Mouse (Mus musculus) MEL (cell line): Measurements from ENCODE around the gene Macrod2. TPM values are rescaled to one million over a fixed set of nuclear protein-coding genes. Genes with fewer than 3 reads are reported as not detected.

Experiments
- DNase-seq: peaks from one replicate; pipeline ENCODE4 v3.0.0; 2011; ENCODE audit warnings: low read depth, low spot score
- H3K27ac ChIP-seq: 2 replicates; pipeline ENCODE4 v1.5.1; 2012; ENCODE audit warnings: low read depth, mild to moderate bottlenecking, control low read depth, low read length, moderate library complexity; ENCODE audit not compliant: control insufficient read depth
- H3K27me3 ChIP-seq, 2 experiments: fragments of 150-350 bp in 1 of 2; sonication (generic) in 1 of 2; 2 replicates each; pipeline ENCODE4 v1.6.1; 2012; ENCODE audit warnings: low read length in 2 of 2, mild to moderate bottlenecking in 2 of 2, improper control_type of control experiment in 1 of 2, moderate library complexity in 1 of 2; ENCODE audit not compliant: insufficient read depth in 2 of 2, control insufficient read depth in 1 of 2
- H3K36me3 ChIP-seq, 2 experiments: 2 replicates each; pipeline ENCODE4 v1.6.1; 2012 to 2014; ENCODE audit warnings: low read length in 2 of 2, improper control_type of control experiment in 1 of 2, inconsistent platforms in 1 of 2, mild to moderate bottlenecking in 1 of 2; ENCODE audit not compliant: insufficient read depth in 2 of 2, control insufficient read depth in 1 of 2
- H3K4me1 ChIP-seq, 2 experiments: fragments of 150-350 bp in 1 of 2; sonication (generic) in 1 of 2; 2 replicates each; pipeline ENCODE4 v1.6.1; 2012; ENCODE audit warnings: low read length in 2 of 2, improper control_type of control experiment in 1 of 2, mild to moderate bottlenecking in 1 of 2; ENCODE audit not compliant: insufficient read depth in 2 of 2, control insufficient read depth in 1 of 2
- H3K4me3 ChIP-seq, 2 experiments: fragments of 150-350 bp in 1 of 2; sonication (generic) in 1 of 2; 2 replicates each; pipeline ENCODE4 v1.5.1; 2012; ENCODE audit warnings: low read depth in 2 of 2, low read length in 2 of 2, mild to moderate bottlenecking in 2 of 2, moderate library complexity in 2 of 2, control low read depth in 1 of 2, improper control_type of control experiment in 1 of 2; ENCODE audit not compliant: control insufficient read depth in 1 of 2, insufficient read depth in 1 of 2
- H3K79me2 ChIP-seq: 2 replicates; pipeline ENCODE4 v1.6.1; 2012; ENCODE audit warnings: mild to moderate bottlenecking, low read length, moderate library complexity; ENCODE audit not compliant: control insufficient read depth, poor library complexity, insufficient read depth
- H3K9ac ChIP-seq: 2 replicates; pipeline ENCODE4 v1.6.1; 2012; ENCODE audit warnings: low read depth, mild to moderate bottlenecking, control low read depth, low read length, moderate library complexity; ENCODE audit not compliant: control insufficient read depth, poor library complexity, severe bottlenecking
- H3K9me3 ChIP-seq: fragments of 150-350 bp; sonication (generic); replicated peaks from 2 replicates; pipeline ENCODE4 v1.6.1; 2012; ENCODE audit warnings: mild to moderate bottlenecking, low read length, improper control_type of control experiment, moderate library complexity; ENCODE audit not compliant: insufficient read depth
- BHLHE40 ChIP-seq: IDR thresholded peaks from 2 replicates; pipeline ENCODE4 v1.6.1; 2012; ENCODE audit warnings: low read depth, mild to moderate bottlenecking, inconsistent platforms, low read length, improper control_type of control experiment, borderline replicate concordance
- CHD1 ChIP-seq: IDR thresholded peaks from 2 replicates; pipeline ENCODE4 v1.6.1; 2012; ENCODE audit warnings: low read depth, mild to moderate bottlenecking, inconsistent platforms, low read length, improper control_type of control experiment
- EP300 ChIP-seq, 2 experiments: IDR thresholded peaks; 2 replicates each; pipeline ENCODE4 v1.6.1; 2011; ENCODE audit warnings: improper control_type of control experiment in 2 of 2, low read length in 2 of 2, low read depth in 1 of 2, mild to moderate bottlenecking in 1 of 2
- ETS1 ChIP-seq: IDR thresholded peaks from 2 replicates; pipeline ENCODE4 v1.6.1; 2012; ENCODE audit warnings: low read depth, mild to moderate bottlenecking, inconsistent platforms, low read length, improper control_type of control experiment, moderate library complexity
- GABPA ChIP-seq: IDR thresholded peaks from 2 replicates; pipeline ENCODE4 v1.6.1; 2012; ENCODE audit warnings: low read depth, mild to moderate bottlenecking, inconsistent platforms, low read length, improper control_type of control experiment, moderate library complexity
- GATA1 ChIP-seq: IDR thresholded peaks from 2 replicates; pipeline ENCODE4 v1.6.1; 2011; ENCODE audit warnings: low read depth, low read length, improper control_type of control experiment
- HCFC1 ChIP-seq: IDR thresholded peaks from 2 replicates; pipeline ENCODE4 v1.6.1; 2012; ENCODE audit warnings: low read depth, mild to moderate bottlenecking, inconsistent platforms, low read length, improper control_type of control experiment, moderate library complexity
- MAFK ChIP-seq: IDR thresholded peaks from 2 replicates; pipeline ENCODE4 v1.6.1; 2011; ENCODE audit warnings: low read depth, mild to moderate bottlenecking, low read length, improper control_type of control experiment, borderline replicate concordance
- MAX ChIP-seq: IDR thresholded peaks from 2 replicates; pipeline ENCODE4 v1.6.1; 2011; ENCODE audit warnings: low read length, improper control_type of control experiment
- MXI1 ChIP-seq: IDR thresholded peaks from 2 replicates; pipeline ENCODE4 v1.6.1; 2011; ENCODE audit warnings: mild to moderate bottlenecking, low read depth, low read length, improper control_type of control experiment
- MYB ChIP-seq: IDR thresholded peaks from 2 replicates; pipeline ENCODE4 v1.6.1; 2011; ENCODE audit warnings: mild to moderate bottlenecking, low read depth, low read length, improper control_type of control experiment
- NRF1 ChIP-seq: IDR thresholded peaks from 2 replicates; pipeline ENCODE4 v1.6.1; 2014; ENCODE audit warnings: low read depth, mild to moderate bottlenecking, inconsistent platforms, low read length, improper control_type of control experiment, moderate library complexity; ENCODE audit not compliant: poor library complexity, insufficient read depth, severe bottlenecking
- POLR2AphosphoS2 ChIP-seq: IDR thresholded peaks from 2 replicates; pipeline ENCODE4 v1.6.1; 2011; ENCODE audit warnings: low read length, improper control_type of control experiment
- POLR2AphosphoS5 ChIP-seq: IDR thresholded peaks from 2 replicates; pipeline ENCODE4 v1.6.1; 2012; ENCODE audit warnings: low read depth, borderline replicate concordance, mild to moderate bottlenecking, inconsistent platforms, low read length, moderate library complexity, mixed read lengths
- RCOR1 ChIP-seq: IDR thresholded peaks from 2 replicates; pipeline ENCODE4 v1.6.1; 2012; ENCODE audit warnings: low read depth, mild to moderate bottlenecking, inconsistent platforms, low read length, improper control_type of control experiment
- SIN3A ChIP-seq: IDR thresholded peaks from 2 replicates; pipeline ENCODE4 v1.6.1; 2012; ENCODE audit warnings: low read length, improper control_type of control experiment, inconsistent platforms
- TAL1 ChIP-seq: IDR thresholded peaks from 2 replicates; pipeline ENCODE4 v1.6.1; 2012; ENCODE audit warnings: mild to moderate bottlenecking, inconsistent platforms, low read length, moderate library complexity, mixed read lengths
- UBTF ChIP-seq: IDR thresholded peaks from 2 replicates; pipeline ENCODE4 v1.6.1; 2012; ENCODE audit warnings: low read depth, mild to moderate bottlenecking, inconsistent platforms, low read length, improper control_type of control experiment, moderate library complexity, borderline replicate concordance; ENCODE audit not compliant: insufficient read depth
- USF1 ChIP-seq: IDR thresholded peaks from 2 replicates; pipeline ENCODE4 v1.6.1; 2014; ENCODE audit warnings: low read depth, mild to moderate bottlenecking, inconsistent platforms, low read length, improper control_type of control experiment, moderate library complexity
- USF2 ChIP-seq, 2 experiments: IDR thresholded peaks; 2 replicates each; pipeline ENCODE4 v1.6.1; 2011 to 2012; ENCODE audit warnings: improper control_type of control experiment in 2 of 2, low read length in 2 of 2, borderline replicate concordance in 1 of 2, inconsistent platforms in 1 of 2, low read depth in 1 of 2, mild to moderate bottlenecking in 1 of 2; ENCODE audit not compliant: insufficient read depth in 1 of 2
- ZC3H11A ChIP-seq: IDR thresholded peaks from 2 replicates; pipeline ENCODE4 v1.6.1; 2012; ENCODE audit warnings: low read depth, mild to moderate bottlenecking, inconsistent platforms, low read length, improper control_type of control experiment
- ZKSCAN1 ChIP-seq: IDR thresholded peaks from 2 replicates; pipeline ENCODE4 v1.6.1; 2012; ENCODE audit warnings: low read depth, mild to moderate bottlenecking, inconsistent platforms, low read length, improper control_type of control experiment, moderate library complexity
- ZMIZ1 ChIP-seq: IDR thresholded peaks from 2 replicates; pipeline ENCODE4 v1.6.1; 2012; ENCODE audit warnings: low read depth, mild to moderate bottlenecking, inconsistent platforms, low read length, improper control_type of control experiment, moderate library complexity
- ZNF384 ChIP-seq: IDR thresholded peaks from 2 replicates; pipeline ENCODE4 v1.6.1; 2012; ENCODE audit warnings: low read depth, mild to moderate bottlenecking, inconsistent platforms, low read length, improper control_type of control experiment
- polyA plus RNA-seq, 2 experiments: library from polyadenylated mRNA; stranded (reverse) in 1 of 2; unstranded in 1 of 2; fragments of >175 nt in 1 of 2; fragments of >200 nt in 1 of 2; gene quantifications; 2 replicates each; pipeline versions ENCODE4 v1.2.1 to v1.2.4; 2012; ENCODE audit warnings: low replicate concordance in 2 of 2, low read depth in 1 of 2; ENCODE audit not compliant: insufficient read length in 2 of 2, insufficient read depth in 1 of 2, missing spikeins in 1 of 2
- total RNA-seq: library from RNA; depleted of rRNA; stranded (reverse); fragments of 300-350 nt; gene quantifications from 2 replicates; pipeline ENCODE4 v1.2.3, GENCODE M21; 2012

The Macrod2 gene
- total and polyA plus RNA-seq, 3 experiments, result not detected

GRCm38 (mm10) chr2:141876155-141876851, 1481.2 kb downstream of the Macrod2 start:
- Histone ChIP-seq H3K4me1 (no peaks in the 10 kb centered on the region), H3K36me3 (no peaks in the 10 kb centered on the region), H3K9ac (no peak overlapping the region), H3K27me3 (no peaks in the 10 kb centered on the region), H3K79me2 (no peaks in the 10 kb centered on the region), H3K27ac (no peak overlapping the region), H3K4me3 (no peak overlapping the region), H3K9me3 (no peaks in the 10 kb centered on the region)
- DNase-seq, result no peak
- TF ChIP-seq HCFC1, result no peak
- TF ChIP-seq MYB, result no peak
- TF ChIP-seq POLR2AphosphoS5, result no peak
- no peak for TF ChIP-seq USF2 (IDR thresholded peaks at IDR 0.05; ENCODE audit: borderline replicate concordance in 1 of 2, insufficient read depth in 1 of 2, low read depth in 1 of 2, low read length in 2 of 2)

DNA sequence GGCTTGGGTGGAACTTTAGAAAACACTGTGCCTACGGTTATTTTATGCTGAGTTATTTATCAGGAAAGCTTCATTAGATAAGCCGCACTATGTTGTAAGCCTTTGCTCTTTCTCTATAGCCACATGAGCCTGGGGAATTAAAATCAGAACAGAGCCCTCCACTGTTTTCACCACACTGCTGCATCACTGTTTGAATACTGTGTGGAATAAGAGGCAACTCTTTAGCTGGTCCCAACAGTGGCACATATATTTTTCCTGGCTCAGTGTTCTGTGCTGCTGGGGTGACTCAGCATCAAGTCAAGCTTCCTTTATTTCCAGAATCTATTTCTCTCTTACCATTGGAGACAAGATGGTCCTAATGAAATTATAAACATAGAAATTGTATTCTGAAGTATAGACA, 1481.8 kb downstream of the Macrod2 start:
- H3K9me3 ChIP-seq, result no peaks in the 10 kb centered on the region
- TF ChIP-seq ZNF384 (no peak), POLR2AphosphoS5 (no peak), USF2 (IDR thresholded peaks at IDR 0.05; ENCODE audit: borderline replicate concordance in 1 of 2, insufficient read depth in 1 of 2, low read depth in 1 of 2, low read length in 2 of 2) (no peak), MAX (no peak), UBTF (no peak), GATA1 (no peak), MXI1 (no peak), BHLHE40 (no peak), TAL1 (no peak), POLR2AphosphoS2 (no peak), USF1 (no peak)
- H3K4me1 ChIP-seq, result no peaks in the 10 kb centered on the region
- H3K79me2 ChIP-seq, result no peaks in the 10 kb centered on the region
- no peak overlapping the region for H3K4me3 ChIP-seq
- no peak overlapping the region for H3K9ac ChIP-seq
- no peak overlapping the region for H3K27ac ChIP-seq
- H3K27me3 ChIP-seq, result no peaks in the 10 kb centered on the region
- DNase-seq, result no peak
- no peaks in the 10 kb centered on the region for H3K36me3 ChIP-seq

DNA sequence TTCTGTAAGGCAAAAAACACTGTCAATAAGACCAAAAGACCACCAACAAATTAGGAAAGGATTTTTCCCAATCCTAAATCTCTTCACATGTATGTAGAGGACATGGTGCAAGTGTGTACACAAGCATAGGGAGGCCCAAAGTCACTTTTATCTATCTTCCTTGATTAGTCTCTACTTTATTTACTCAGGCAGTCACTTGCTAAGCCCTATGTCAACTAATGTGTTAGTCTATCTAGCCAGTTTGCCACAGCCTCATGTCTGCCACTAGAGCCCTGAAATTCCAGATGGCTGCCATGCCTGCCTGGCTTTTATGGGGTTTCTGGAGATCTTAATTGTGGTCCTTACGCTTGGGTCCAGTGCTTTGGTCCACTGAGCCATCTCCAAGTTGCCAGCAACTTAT, 1483.4 kb downstream of the Macrod2 start:
- H3K9me3 ChIP-seq, result no peaks in the 10 kb centered on the region
- no peak for DNase-seq
- no peaks in the 10 kb centered on the region for H3K36me3 ChIP-seq
- H3K27me3 ChIP-seq, result no peaks in the 10 kb centered on the region
- H3K27ac ChIP-seq, result no peak overlapping the region
- no peak overlapping the region for H3K4me3 ChIP-seq
- no peak overlapping the region for H3K9ac ChIP-seq
- H3K79me2 ChIP-seq, result no peaks in the 10 kb centered on the region
- H3K4me1 ChIP-seq, result no peaks in the 10 kb centered on the region
- no peak for TF ChIP-seq SIN3A
- no peak for TF ChIP-seq MAX
- no peak for TF ChIP-seq ZKSCAN1
- TF ChIP-seq ZC3H11A, result no peak
- no peak for TF ChIP-seq NRF1
- TF ChIP-seq USF2 (IDR thresholded peaks at IDR 0.05; ENCODE audit: borderline replicate concordance in 1 of 2, insufficient read depth in 1 of 2, low read depth in 1 of 2, low read length in 2 of 2), result no peak
- no peak for TF ChIP-seq POLR2AphosphoS2
- TF ChIP-seq EP300 (IDR thresholded peaks at IDR 0.05; ENCODE audit: low read depth in 1 of 2, low read length in 2 of 2), result no peak
- no peak for TF ChIP-seq ZMIZ1
- TF ChIP-seq MAFK, result no peak
- no peak for TF ChIP-seq ETS1
- no peak for TF ChIP-seq RCOR1
- no peak for TF ChIP-seq CHD1
- TF ChIP-seq GABPA, result no peak
